Mouse (Mus musculus) CH12.LX (cell line): ENCODE results near the gene Immp2l. TPM values are rescaled to one million over a fixed set of nuclear protein-coding genes. Genes with fewer than 3 reads are reported as not detected.

Experiments used
- DNase-seq: peaks from one replicate; pipeline ENCODE4 v3.0.0-alpha.2; 2013; ENCODE audit errors: extremely low read depth
- H3K27ac ChIP-seq: 2 replicates; pipeline ENCODE4 v1.5.1; 2012; ENCODE audit warnings: low read depth, mild to moderate bottlenecking, control low read depth, moderate library complexity; ENCODE audit not compliant: insufficient read depth
- H3K27me3 ChIP-seq: replicated peaks from 2 replicates; pipeline ENCODE3; 2012; ENCODE audit warnings: inconsistent platforms
- H3K36me3 ChIP-seq, 2 experiments: replicated peaks in 1 of 2; 2 replicates each; pipeline versions ENCODE3 to v1.6.1; 2012; ENCODE audit warnings: inconsistent platforms in 1 of 2, low read length in 1 of 2, mild to moderate bottlenecking in 1 of 2, mixed read lengths in 1 of 2, moderate library complexity in 1 of 2; ENCODE audit not compliant: control insufficient read depth in 1 of 2, insufficient read depth in 1 of 2
- H3K4me1 ChIP-seq, 2 experiments: 2 replicates each; pipeline ENCODE4 v1.6.1; 2012; ENCODE audit warnings: inconsistent platforms in 1 of 2, moderate library complexity in 1 of 2; ENCODE audit not compliant: insufficient read depth in 2 of 2, control insufficient read depth in 1 of 2
- H3K4me2 ChIP-seq: 2 replicates; pipeline ENCODE4 v1.6.1; 2012; ENCODE audit warnings: low read depth, mild to moderate bottlenecking, control low read depth; ENCODE audit not compliant: poor library complexity, insufficient read depth, severe bottlenecking
- H3K4me3 ChIP-seq, 3 experiments: fragments of 150-350 bp in 1 of 3; sonication (generic) in 1 of 3; replicated peaks in 1 of 3; 2 replicates each; pipeline versions ENCODE3 to v1.5.1; 2011 to 2012; ENCODE audit warnings: low read depth in 2 of 3, low read length in 2 of 3, mild to moderate bottlenecking in 2 of 3, moderate library complexity in 2 of 3, control low read depth in 1 of 3, improper control_type of control experiment in 1 of 3, inconsistent platforms in 1 of 3, mixed read lengths in 1 of 3; ENCODE audit not compliant: poor library complexity in 1 of 3
- H3K79me2 ChIP-seq: replicated peaks from 2 replicates; pipeline ENCODE4 v1.6.1; 2012; ENCODE audit warnings: mild to moderate bottlenecking, moderate library complexity; ENCODE audit not compliant: control insufficient read depth, poor library complexity, insufficient read depth, severe bottlenecking; ENCODE audit errors: extremely low read depth
- H3K9ac ChIP-seq: 2 replicates; pipeline ENCODE4 v1.6.1; 2012; ENCODE audit warnings: low read depth, mild to moderate bottlenecking, control low read depth, moderate library complexity; ENCODE audit not compliant: insufficient read depth
- H3K9me3 ChIP-seq: replicated peaks from 2 replicates; pipeline ENCODE3; 2012; ENCODE audit warnings: low read length, inconsistent platforms, mixed read lengths
- CHD2 ChIP-seq: IDR thresholded peaks from 2 replicates; pipeline ENCODE4 v1.6.1; 2011; ENCODE audit warnings: low read length, improper control_type of control experiment
- CTCF ChIP-seq, 2 experiments: IDR thresholded peaks in 1 of 2; conservative IDR thresholded peaks in 1 of 2; 2 replicates each; pipeline ENCODE4 v1.5.1; 2011 to 2012; ENCODE audit warnings: low read depth in 2 of 2, low read length in 2 of 2, improper control_type of control experiment in 1 of 2, inconsistent platforms in 1 of 2, mild to moderate bottlenecking in 1 of 2, moderate library complexity in 1 of 2
- HCFC1 ChIP-seq: IDR thresholded peaks from 2 replicates; pipeline ENCODE4 v1.6.1; 2012; ENCODE audit warnings: low read depth, mild to moderate bottlenecking, inconsistent platforms, low read length, improper control_type of control experiment
- MAZ ChIP-seq: IDR thresholded peaks from 2 replicates; pipeline ENCODE4 v1.6.1; 2012; ENCODE audit warnings: low read depth, mild to moderate bottlenecking, inconsistent platforms, low read length, improper control_type of control experiment, moderate library complexity
- MEF2A ChIP-seq: IDR thresholded peaks from 2 replicates; pipeline ENCODE4 v1.6.1; 2014; ENCODE audit warnings: low read depth, mild to moderate bottlenecking, inconsistent platforms, low read length, improper control_type of control experiment, borderline replicate concordance
- MYC ChIP-seq: IDR thresholded peaks from 2 replicates; pipeline ENCODE4 v1.6.1; 2011; ENCODE audit warnings: low read depth, mild to moderate bottlenecking, improper control_type of control experiment, low read length
- NRF1 ChIP-seq: IDR thresholded peaks from 2 replicates; pipeline ENCODE4 v1.6.1; 2014; ENCODE audit warnings: low read depth, mild to moderate bottlenecking, inconsistent platforms, low read length, improper control_type of control experiment, moderate library complexity
- PAX5 ChIP-seq: IDR thresholded peaks from 2 replicates; pipeline ENCODE4 v1.6.1; 2012; ENCODE audit warnings: low read length, inconsistent platforms, mixed read lengths
- RAD21 ChIP-seq: IDR thresholded peaks from 2 replicates; pipeline ENCODE4 v1.6.1; 2011; ENCODE audit warnings: low read depth, mild to moderate bottlenecking, low read length, improper control_type of control experiment, moderate library complexity
- RCOR1 ChIP-seq: conservative IDR thresholded peaks from 2 replicates; pipeline ENCODE4 v1.6.1; 2012; ENCODE audit warnings: low read depth, mild to moderate bottlenecking, inconsistent platforms, low read length, improper control_type of control experiment
- TCF12 ChIP-seq: IDR thresholded peaks from 2 replicates; pipeline ENCODE4 v1.6.1; 2014; ENCODE audit warnings: low read depth, mild to moderate bottlenecking, inconsistent platforms, low read length, improper control_type of control experiment
- ZMIZ1 ChIP-seq: IDR thresholded peaks from 2 replicates; pipeline ENCODE4 v1.6.1; 2012; ENCODE audit warnings: low read depth, mild to moderate bottlenecking, inconsistent platforms, low read length, improper control_type of control experiment
- dilution Hi-C: fragments of 300-500 bp; cut with MboI; formaldehyde crosslinking; loops from 2 replicates; pipeline ENCODE4 v1.14.3; 2020; ENCODE audit warnings: low sequenced_read_pairs; ENCODE audit not compliant: extremely low pct_unique_long_range_greater_than_20kb, extremely low pct_ligation_motif_present
- in situ Hi-C: fragments of 300-500 bp; cut with MboI; formaldehyde crosslinking; loops from 3 replicates; pipeline ENCODE4 v1.14.3; 2019; ENCODE audit warnings: low sequenced_read_pairs, low pct_ligation_motif_present, low pct_unique_long_range_greater_than_20kb, mixed read lengths
- polyA plus RNA-seq: library from polyadenylated mRNA; unstranded; fragments of >175 nt; gene quantifications from 2 replicates; pipeline ENCODE4 v1.2.1, GENCODE M21; 2012; ENCODE audit warnings: low read depth; ENCODE audit not compliant: insufficient read length
- total RNA-seq, 2 experiments: library from RNA; depleted of rRNA; stranded (reverse); fragments of 300-350 nt in 1 of 2; fragments of >200 nt in 1 of 2; gene quantifications; 2 replicates each; pipeline ENCODE4 v1.2.3; 2012 to 2014

Gene Immp2l
- total and polyA plus RNA-seq, 3 experiments, result 4.8 to 16.5 (median 9.9) TPM

- in situ Hi-C loops (no loop called here), dilution Hi-C loops (no loop called here)
- Histone ChIP-seq H3K9me3 (peaks cover 4% of the 10 kb centered on the region), H3K36me3 (no peaks in the 10 kb centered on the region), H3K4me1 (no peaks in the 10 kb centered on the region), H3K27ac (no peak overlapping the region), H3K9ac (no peak overlapping the region), H3K4me2 (no peak overlapping the region), H3K27me3 (no peaks in the 10 kb centered on the region), H3K79me2 (no peaks in the 10 kb centered on the region), H3K4me3 (no peak overlapping the region)
- TF ChIP-seq NRF1 (no peak), RCOR1 (no peak), CHD2 (no peak), MAZ (no peak), MEF2A (no peak)
- DNase-seq, result no peak
Observed at GRCm38 (mm10) chr12:41868317-41868716, 844.4 kb downstream of the Immp2l start.

DNA sequence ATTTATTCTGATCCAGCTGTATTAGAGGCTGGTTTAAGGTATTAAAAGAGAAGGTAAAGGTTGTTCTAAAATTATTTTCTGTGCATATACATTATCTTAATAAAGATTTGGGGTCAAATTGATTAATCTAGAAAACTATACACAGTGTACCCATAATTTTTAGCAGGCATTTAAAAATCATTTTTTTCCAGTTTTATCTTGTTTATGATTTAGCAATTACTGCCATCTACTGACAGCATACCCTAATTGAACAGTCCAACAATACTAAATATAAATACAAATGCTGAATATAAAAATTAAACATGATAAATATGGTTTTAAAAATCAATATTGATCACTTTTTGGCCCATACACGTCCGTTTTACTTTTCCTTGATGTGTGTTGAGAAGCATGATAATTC is 850.1 kb downstream of the Immp2l start:
- in situ Hi-C loops (no loop called here), dilution Hi-C loops (no loop called here)
- TF ChIP-seq RAD21 (peak; percentile 27), MYC (no peak), CTCF (conservative IDR thresholded peaks at IDR 0.05 in 1 of 2, IDR thresholded peaks at IDR 0.05 in 1 of 2; ENCODE audit: low read depth in 2 of 2, low read length in 2 of 2) (no peak)
- no peak overlapping the region for H3K4me3 ChIP-seq
- no peak overlapping the region for H3K27ac ChIP-seq
- no peak for DNase-seq
- no peaks in the 10 kb centered on the region for H3K79me2 ChIP-seq
- H3K9me3 ChIP-seq, result no peaks in the 10 kb centered on the region
- H3K9ac ChIP-seq, result no peak overlapping the region
- H3K4me1 ChIP-seq, result peaks cover 0 to 7% of the 10 kb centered on the region in 2 experiments; a peak in 3 of 4 replicates
- H3K4me2 ChIP-seq, result no peak overlapping the region
- no peaks in the 10 kb centered on the region for H3K27me3 ChIP-seq
- no peaks in the 10 kb centered on the region for H3K36me3 ChIP-seq

- in situ Hi-C loops, result no loop called here
Observed at GRCm38 (mm10) chr12:41877292-41877959, 853.5 kb downstream of the Immp2l start.

More at GRCm38 (mm10) chr12:41877292-41877959, 853.5 kb downstream of the Immp2l start:
- no peak overlapping the region for H3K9ac ChIP-seq
- H3K27me3 ChIP-seq, result no peaks in the 10 kb centered on the region
- dilution Hi-C loops, result no loop called here
- DNase-seq, result no peak
- H3K36me3 ChIP-seq, result no peaks in the 10 kb centered on the region
- no peak overlapping the region for H3K4me2 ChIP-seq
- no peak overlapping the region for H3K4me3 ChIP-seq
- H3K9me3 ChIP-seq, result no peaks in the 10 kb centered on the region
- TF ChIP-seq PAX5 (no peak), MAZ (no peak), ZMIZ1 (no peak), HCFC1 (no peak), TCF12 (no peak)
- peaks cover 0 to 7% of the 10 kb centered on the region in 2 experiments; a peak in 3 of 4 replicates for H3K4me1 ChIP-seq
- H3K79me2 ChIP-seq, result no peaks in the 10 kb centered on the region
- no peak overlapping the region for H3K27ac ChIP-seq
